Comparison of ENCODE assay signal across 8 mouse cellular contexts in the genomic region with DNA sequence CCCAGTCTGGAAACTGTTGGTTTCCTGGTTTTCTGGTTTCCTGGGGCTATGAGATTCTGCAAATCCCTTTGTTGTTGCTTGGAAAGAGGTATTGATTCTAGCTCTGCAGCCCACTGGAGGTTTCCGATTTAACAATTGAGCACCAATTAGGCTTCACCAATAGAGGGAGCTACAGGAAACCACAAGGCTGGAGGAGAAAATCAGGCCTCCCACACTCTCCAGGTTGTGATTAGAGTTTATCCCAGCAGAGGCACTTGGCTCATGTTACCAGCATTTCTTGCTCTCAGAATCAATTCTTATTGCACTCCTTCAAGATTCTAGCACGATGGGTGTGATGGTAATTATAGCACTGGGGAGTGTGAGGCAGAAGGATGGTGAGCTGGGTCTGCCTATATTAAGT. TPM values are rescaled to one million over a fixed set of nuclear protein-coding genes. Genes with fewer than 3 reads are reported as not detected.
DNase-seq lines count a peak whose midpoint lies in the region; ATAC-seq and TF ChIP-seq lines count a peak whose summit lies in the region.

No protein-coding gene starts in this region.

- H3K4me1 ChIP-seq in hindbrain, postnatal 0 days (ENCODE audit: insufficient read depth, low read length), result no peaks in the 10 kb centered on the region
- no peaks in the 10 kb centered on the region for H3K4me1 ChIP-seq in hindbrain, embryonic 13.5 days (replicated peaks)

- 21% methylated on average over 2 of the region's 2 CpGs for WGBS in hindbrain, postnatal 0 days
- WGBS in hindbrain, embryonic 13.5 days, result 21% methylated on average over 2 of the region's 2 CpGs

- TF ChIP-seq CTCF in hindbrain, postnatal 0 days (IDR thresholded peaks at IDR 0.05; ENCODE audit: low read depth), result peak; percentile 72

- no peak overlapping the region for H3K27ac ChIP-seq in hindbrain, postnatal 0 days
- H3K27ac ChIP-seq in hindbrain, embryonic 13.5 days, result no peak overlapping the region

- no peak overlapping the region for H3K4me3 ChIP-seq in hindbrain, postnatal 0 days (ENCODE audit: low read length)
- H3K4me3 ChIP-seq in hindbrain, embryonic 13.5 days, result no peak overlapping the region

- H3K9me3 ChIP-seq in hindbrain, postnatal 0 days (ENCODE audit: low read length), result no peaks in the 10 kb centered on the region
- H3K9me3 ChIP-seq in hindbrain, embryonic 13.5 days, result no peaks in the 10 kb centered on the region

- no peak overlapping the region for H3K9ac ChIP-seq in hindbrain, postnatal 0 days (replicated peaks; ENCODE audit: low read length)
- no peak overlapping the region for H3K9ac ChIP-seq in hindbrain, embryonic 13.5 days

- peak; percentile 71 for DNase-seq in hindbrain, postnatal 0 days (ENCODE audit: low spot score)
- peak; percentile 43 to 63 for DNase-seq in right cerebral cortex, adult 2 months (ENCODE audit: low spot score in 2 of 2)
- no peak for DNase-seq in right cerebral cortex, postnatal 4 days
- peak; percentile 30 for DNase-seq in kidney, postnatal 36 days
- DNase-seq in spleen, postnatal 10 days (ENCODE audit: low spot score in 2 of 2), result no peak
- no peak for DNase-seq in testis, postnatal 14 days (ENCODE audit: low spot score)
- no peak for DNase-seq in spleen, postnatal 36 days (ENCODE audit: low spot score in 2 of 2)

- H3K36me3 ChIP-seq in hindbrain, postnatal 0 days (ENCODE audit: insufficient read depth, low read length), result no peaks in the 10 kb centered on the region
- no peaks in the 10 kb centered on the region for H3K36me3 ChIP-seq in hindbrain, embryonic 13.5 days

- ATAC-seq in hindbrain, postnatal 0 days, result no peak
- ATAC-seq in hindbrain, embryonic 13.5 days (ENCODE audit: low FRiP score), result no peak

- H3K27me3 ChIP-seq in hindbrain, postnatal 0 days (ENCODE audit: insufficient read depth, low read length), result no peaks in the 10 kb centered on the region
- H3K27me3 ChIP-seq in hindbrain, embryonic 13.5 days, result no peaks in the 10 kb centered on the region

- H3K4me2 ChIP-seq in hindbrain, postnatal 0 days (ENCODE audit: low read depth, low read length), result no peak overlapping the region
- H3K4me2 ChIP-seq in hindbrain, embryonic 13.5 days, result no peak overlapping the region

RNA-seq across cellular contexts. Expression of a gene that starts 13.9 kb away (rescaled TPM):
- total RNA-seq in hindbrain, postnatal 0 days (2014; rRNA removed), result 0.04 TPM in 1 of 2 replicates, not detected in the other
- 0.06 TPM in 1 of 2 replicates, not detected in the other for polyA plus RNA-seq in hindbrain, postnatal 0 days (2015; fragmentation: Nextera tagmentation; extraction: Ambion mirVana)
- 0.04 TPM in 1 of 2 replicates, not detected in the other for polyA plus RNA-seq in hindbrain, embryonic 13.5 days (2015; fragmentation: Nextera tagmentation; extraction: Ambion mirVana)

RNA-seq across cellular contexts. Expression of a gene that starts 22.2 kb away (rescaled TPM):
- total RNA-seq in hindbrain, postnatal 0 days (2014; rRNA removed), result 43.7 and 49.6 TPM in 2 replicates
- polyA plus RNA-seq in hindbrain, postnatal 0 days (2015; fragmentation: Nextera tagmentation; extraction: Ambion mirVana), result 104 and 106 TPM in 2 replicates
- 110 and 112 TPM in 2 replicates for polyA plus RNA-seq in hindbrain, embryonic 13.5 days (2015; fragmentation: Nextera tagmentation; extraction: Ambion mirVana)

RNA-seq across cellular contexts. Expression of a gene that starts 37.0 kb away (rescaled TPM):
- total RNA-seq in hindbrain, postnatal 0 days (2014; rRNA removed), result 114 and 153 TPM in 2 replicates
- 77.4 and 88.0 TPM in 2 replicates for polyA plus RNA-seq in hindbrain, postnatal 0 days (2015; fragmentation: Nextera tagmentation; extraction: Ambion mirVana)
- polyA plus RNA-seq in hindbrain, embryonic 13.5 days (2015; fragmentation: Nextera tagmentation; extraction: Ambion mirVana), result 30.3 and 34.1 TPM in 2 replicates

Comparison
In these comparisons a context has a peak if more than half of its experiments do, and no peak if none do; other contexts are left out.
1. DNase-seq: peak in hindbrain, postnatal 0 days (single experiment), right cerebral cortex, adult 2 months (2 of 2) and kidney, postnatal 36 days (2 of 2); none in right cerebral cortex, postnatal 4 days (single experiment), spleen, postnatal 10 days (0 of 2), testis, postnatal 14 days (single experiment) and spleen, postnatal 36 days (0 of 2).